Comparison of ENCODE assay signal across 23 mouse cellular contexts in genomic region chr7:125222684-125223083, GRCm38 (mm10).
"Had no signal": no experiment of that assay in that cellular context is flagged by ENCODE, and none has a peak within 500 bp of the region (broad histone marks: within the 10 kb centered on the region; RNA-seq: fewer than 3 reads in every experiment).

No protein-coding gene starts in this region.

- DNase-seq: gastrocnemius, postnatal 14 days; gastrocnemius, postnatal 36 days; heart, adult 18-20 months; kidney, adult 11 months; kidney, adult 2 months; kidney, adult 9 months; kidney, postnatal 14 days; kidney, postnatal 36 days; layer of hippocampus, adult 9-11 months; layer of hippocampus, postnatal 36 days; left cerebral cortex, postnatal 4 days had no signal

- H3K4me1 ChIP-seq: heart, embryonic 13.5 days; heart, embryonic 15.5 days; hindbrain, embryonic 15.5 days; kidney, embryonic 15.5 days; limb, embryonic 13.5 days; limb, embryonic 15.5 days; liver, embryonic 12.5 days had no signal

- H3K27ac ChIP-seq: heart, embryonic 13.5 days; heart, embryonic 15.5 days; hindbrain, embryonic 13.5 days; hindbrain, embryonic 15.5 days; hindbrain, postnatal 0 days; kidney, embryonic 15.5 days; limb, embryonic 13.5 days; limb, embryonic 15.5 days; liver, embryonic 12.5 days; liver, embryonic 14.5 days had no signal

- H3K27me3 ChIP-seq: heart, embryonic 13.5 days; heart, embryonic 15.5 days; hindbrain, embryonic 13.5 days; hindbrain, embryonic 15.5 days; kidney, embryonic 15.5 days; limb, embryonic 15.5 days; liver, embryonic 12.5 days had no signal

- H3K4me2 ChIP-seq: heart, embryonic 11.5 days; heart, embryonic 13.5 days; heart, embryonic 15.5 days; hindbrain, embryonic 13.5 days; hindbrain, embryonic 15.5 days; kidney, embryonic 15.5 days; limb, embryonic 13.5 days; limb, embryonic 15.5 days; liver, embryonic 12.5 days had no signal

- H3K4me3 ChIP-seq: heart, embryonic 13.5 days; heart, embryonic 15.5 days; hindbrain, embryonic 13.5 days; hindbrain, embryonic 15.5 days; kidney, embryonic 15.5 days; limb, embryonic 13.5 days; limb, embryonic 15.5 days; liver, embryonic 12.5 days had no signal

- H3K9ac ChIP-seq: heart, embryonic 13.5 days; heart, embryonic 15.5 days; hindbrain, embryonic 13.5 days; hindbrain, embryonic 15.5 days; kidney, embryonic 15.5 days; limb, embryonic 13.5 days; limb, embryonic 15.5 days; liver, embryonic 12.5 days; liver, embryonic 14.5 days had no signal

- H3K36me3 ChIP-seq: heart, embryonic 13.5 days; heart, embryonic 15.5 days; hindbrain, embryonic 13.5 days; hindbrain, embryonic 15.5 days; kidney, embryonic 15.5 days; limb, embryonic 13.5 days; limb, embryonic 15.5 days; liver, embryonic 12.5 days had no signal

- ATAC-seq: hindbrain, postnatal 0 days; intestine, embryonic 16.5 days; liver, embryonic 12.5 days had no signal

- H3K9me3 ChIP-seq: heart, embryonic 13.5 days; heart, embryonic 15.5 days; hindbrain, embryonic 13.5 days; hindbrain, embryonic 15.5 days; kidney, embryonic 15.5 days; limb, embryonic 13.5 days; limb, embryonic 15.5 days; liver, embryonic 12.5 days had no signal
